Mouse (Mus musculus) B cell, adult 2 months (primary cell): ENCODE results near the gene Prss36.
A peak's percentile ranks its signal among the peaks of the same experiment; 100 is the strongest.

Experiments
- DNase-seq, 2 experiments: peaks; one replicate each; pipeline ENCODE4 v3.0.0; 2022

The Prss36 gene

DNA sequence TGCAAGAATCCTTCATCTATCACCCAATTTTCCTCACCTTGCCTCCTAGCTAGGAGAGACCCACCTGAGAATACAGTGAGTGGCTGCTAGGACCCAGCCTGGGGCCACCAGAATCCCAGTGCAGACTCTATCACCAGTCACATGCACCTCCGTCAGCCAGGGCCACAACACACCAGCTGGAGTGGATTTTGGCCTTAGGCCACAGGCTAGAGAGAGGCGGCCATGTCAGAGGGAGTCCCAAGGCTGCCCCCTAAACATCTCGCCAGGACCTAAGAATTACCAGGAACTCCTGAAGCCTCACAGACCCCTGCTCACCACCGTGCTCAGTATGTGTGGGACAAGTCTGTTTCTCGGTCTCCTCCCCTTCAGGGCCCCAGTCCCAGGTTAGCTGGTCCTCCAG is 12.4 kb downstream of the Prss36 start:
- no peak for DNase-seq

DNA sequence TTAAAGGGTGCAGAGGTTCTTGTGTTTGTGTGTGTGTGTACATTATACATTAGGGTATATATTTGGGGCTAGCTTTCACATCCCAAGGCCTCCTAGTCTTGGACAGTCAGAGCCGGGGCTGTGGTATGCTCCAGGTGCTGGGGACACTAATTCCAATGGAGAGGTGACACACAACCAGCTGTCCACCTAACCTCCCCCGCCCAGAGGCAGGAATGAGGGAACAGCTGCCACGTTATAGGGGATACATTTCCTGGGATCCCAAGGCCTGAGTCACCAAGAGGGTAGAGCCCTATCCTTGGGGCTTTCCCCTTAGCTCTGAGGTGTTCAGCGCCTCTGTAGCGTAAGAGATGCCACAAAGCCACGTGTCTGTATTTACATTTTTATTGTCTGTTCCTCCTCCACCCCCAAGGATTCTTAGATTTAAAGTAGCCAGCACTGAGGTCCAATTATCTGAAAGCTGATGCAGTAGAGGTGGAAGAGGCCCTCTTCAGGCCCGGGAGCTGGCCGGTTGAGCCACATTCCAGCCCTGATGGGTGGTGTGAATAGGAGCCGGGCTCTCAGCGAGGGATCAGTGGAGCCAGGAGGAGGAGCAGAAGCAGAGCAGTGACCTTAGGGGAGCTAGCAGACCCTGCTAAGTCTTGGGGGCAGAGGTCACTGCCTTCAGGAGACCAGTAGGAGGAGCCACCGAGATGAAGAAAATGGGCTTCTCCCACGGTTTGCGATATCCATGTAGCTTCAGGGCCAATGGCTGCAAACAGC is 14.1 kb downstream of the Prss36 start:
- DNase-seq: no peak

DNA sequence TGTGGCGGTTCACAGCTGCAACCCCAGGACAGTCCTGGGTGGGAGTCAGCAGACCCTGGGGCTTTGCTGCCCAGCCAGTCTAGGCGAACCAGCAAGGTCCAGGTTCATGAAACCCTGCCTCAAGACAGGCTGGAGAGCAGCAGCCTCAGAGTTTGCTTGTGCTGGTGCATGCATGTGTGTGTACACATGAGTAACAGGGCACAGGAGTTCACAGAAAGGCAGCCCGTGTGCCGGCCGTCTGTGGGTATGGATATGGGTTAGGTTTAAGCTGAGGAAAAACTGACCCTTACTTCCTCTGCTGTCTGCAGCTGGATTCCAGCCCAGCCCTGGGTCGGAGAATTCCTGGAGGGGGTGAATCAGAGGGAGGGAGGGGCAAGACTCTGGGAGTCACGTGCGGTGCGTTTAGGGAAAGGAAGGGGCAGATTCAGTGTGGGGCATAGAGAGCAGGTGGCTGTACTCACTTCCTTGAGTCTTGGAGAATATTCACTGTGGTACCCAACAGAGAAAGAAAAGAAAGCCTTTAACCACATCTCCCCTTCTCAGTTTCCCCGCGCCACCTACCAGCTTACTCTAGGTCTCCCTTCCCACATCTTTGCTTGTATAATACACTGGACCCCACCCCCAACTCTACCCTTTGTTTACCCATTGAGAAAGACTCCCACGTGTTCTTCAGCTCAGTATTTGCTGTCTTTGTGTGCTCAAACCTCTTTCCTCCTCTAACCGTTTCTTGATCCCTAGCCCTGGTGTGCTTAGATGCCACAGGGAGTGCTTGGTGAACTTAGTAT is 15.0 kb downstream of the Prss36 start:
- DNase-seq: no peak

DNA sequence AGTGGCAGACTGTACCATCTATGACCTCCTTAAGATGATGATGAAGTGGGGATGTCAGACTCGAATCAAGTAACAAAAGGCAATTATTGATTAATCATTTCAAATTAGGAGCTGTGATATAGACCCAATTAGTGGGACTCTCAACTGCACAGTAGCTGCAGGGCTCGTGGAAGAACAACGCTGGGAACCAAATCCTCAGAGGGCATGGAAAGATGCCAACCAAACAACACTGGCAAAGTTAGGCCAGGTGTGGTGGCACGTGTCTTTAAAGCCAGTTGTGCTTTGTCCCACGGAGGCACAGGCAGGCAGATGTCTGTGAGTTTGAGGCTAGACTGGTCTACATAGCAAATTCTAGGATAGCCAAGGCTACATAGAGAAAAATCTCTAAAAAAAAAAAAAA is 15.9 kb downstream of the Prss36 start:
- no peak for DNase-seq

DNA sequence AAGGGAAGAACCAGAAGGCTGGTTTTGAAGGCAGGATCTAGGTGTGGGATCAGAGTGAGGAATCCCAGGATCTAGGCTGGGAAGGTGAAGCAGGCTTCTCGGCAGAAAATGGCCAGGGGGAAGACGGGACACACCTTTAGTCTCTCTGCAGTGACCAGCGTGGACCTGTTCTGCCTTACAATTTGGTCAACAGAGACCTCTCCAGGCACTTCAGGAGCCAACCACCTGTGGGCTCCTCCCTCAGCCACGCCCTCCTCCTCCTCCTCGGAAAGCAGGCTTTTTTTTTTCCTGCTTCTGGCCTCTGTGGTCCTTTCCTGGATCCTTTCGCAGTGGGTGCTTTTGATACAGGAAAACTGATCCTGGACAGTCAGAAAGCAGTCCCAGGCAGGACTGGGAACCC is 16.6 kb downstream of the Prss36 start, which contains the start of gene Prss8:
Prss8 (minus strand) TSS at position 182 of the 400 bp plus-strand sequence.
- DNase-seq: no peak

DNA sequence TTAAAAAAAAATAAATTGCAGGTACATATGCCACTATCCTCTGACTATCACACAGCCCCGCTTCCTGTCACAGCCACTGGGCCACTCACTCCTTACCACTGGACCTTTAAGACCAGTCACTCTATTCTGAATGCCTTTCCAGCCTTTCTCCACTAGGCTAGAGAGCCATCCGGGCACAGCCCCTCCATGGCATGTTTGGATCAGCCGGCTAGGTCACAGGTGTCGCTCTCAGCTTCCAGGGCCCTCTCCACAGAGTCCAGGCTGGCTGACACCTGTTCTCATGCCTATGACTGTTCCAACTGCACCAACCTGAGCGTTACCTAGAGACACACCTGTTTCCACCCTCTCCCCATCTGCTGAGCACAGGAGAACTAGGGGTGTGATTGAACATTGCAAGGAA is 17.9 kb downstream of the Prss36 start:
- DNase-seq: no peak

DNA sequence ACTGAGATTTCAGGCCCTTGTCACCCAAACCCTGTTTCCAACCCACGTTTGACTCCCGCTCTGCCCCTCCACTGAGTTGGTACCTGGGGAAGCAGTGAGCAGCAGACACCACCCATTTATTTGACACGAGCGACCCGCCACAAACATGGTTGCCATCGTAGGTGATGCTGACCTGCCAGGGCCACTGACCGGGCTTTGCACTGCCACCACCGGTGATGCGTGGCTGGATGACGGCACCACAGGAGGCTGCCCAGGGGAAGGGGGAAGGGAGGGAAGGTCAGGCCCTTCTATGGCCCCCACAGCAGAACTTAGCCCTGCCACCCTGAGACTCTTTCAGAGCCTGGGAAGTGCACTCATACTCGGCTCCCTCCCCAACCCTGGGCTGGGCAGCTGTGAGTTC is 18.8 kb downstream of the Prss36 start:
- no peak for DNase-seq

DNA sequence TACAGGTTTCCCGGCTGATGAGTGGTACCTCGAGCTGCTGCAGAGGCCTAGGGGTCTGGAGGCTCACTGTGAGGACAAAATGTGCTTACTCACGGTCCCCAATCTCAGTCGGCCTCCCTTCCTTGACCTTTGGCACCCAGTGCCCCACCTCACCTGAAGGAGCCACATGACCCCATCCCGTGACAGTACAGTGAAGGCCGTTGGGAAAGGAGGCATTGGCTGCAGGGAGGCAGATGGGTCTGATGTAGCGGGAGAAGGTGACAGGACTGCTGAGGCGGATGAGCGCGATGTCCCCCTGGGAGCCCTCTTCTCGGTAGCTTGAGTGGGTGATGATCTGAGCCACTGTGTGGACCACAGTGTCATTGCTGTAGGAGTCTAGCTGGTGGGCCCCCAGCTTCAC is 19.7 kb downstream of the Prss36 start:
- DNase-seq: no peak

DNA sequence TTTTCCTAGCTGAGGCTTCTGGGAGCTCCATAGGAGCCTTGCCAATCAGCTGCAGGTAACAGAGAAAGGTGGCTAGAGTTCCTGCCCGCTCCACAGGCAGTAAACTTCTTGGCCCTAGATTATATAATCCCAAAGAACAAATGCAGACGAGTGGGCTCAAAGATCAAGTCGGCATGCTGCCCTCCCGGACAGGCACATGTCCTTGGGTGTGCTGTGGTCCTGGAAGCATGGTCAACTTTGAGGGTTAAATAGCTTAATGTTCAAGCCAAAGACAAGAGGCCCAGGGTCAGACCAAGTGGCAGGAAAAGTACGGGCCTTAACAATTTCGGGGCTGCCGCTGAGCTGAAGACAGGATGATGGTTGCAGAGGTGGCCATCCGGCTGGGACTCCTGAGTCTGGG is 20.5 kb downstream of the Prss36 start:
- no peak for DNase-seq

DNA sequence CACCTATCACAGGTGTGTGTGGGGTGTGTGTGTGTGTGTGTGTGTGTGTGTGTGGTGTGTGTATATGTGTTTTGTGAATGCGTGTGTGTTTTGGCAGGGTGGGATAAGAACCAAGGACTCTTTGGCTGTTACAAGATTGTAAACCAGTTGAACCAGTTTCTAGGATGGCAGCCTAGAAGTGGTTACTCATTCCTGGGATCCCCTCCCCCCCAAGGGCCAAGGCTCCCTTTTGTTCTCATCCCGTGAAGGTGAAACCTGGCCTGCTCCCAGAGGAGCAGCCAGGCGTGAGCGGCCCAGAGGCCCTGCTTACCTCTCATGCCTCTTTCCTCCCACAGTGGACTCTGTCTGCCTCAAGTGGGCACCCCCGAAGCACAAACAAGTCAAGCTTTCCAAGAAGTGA is 21.3 kb downstream of the Prss36 start:
- DNase-seq: no peak

DNA sequence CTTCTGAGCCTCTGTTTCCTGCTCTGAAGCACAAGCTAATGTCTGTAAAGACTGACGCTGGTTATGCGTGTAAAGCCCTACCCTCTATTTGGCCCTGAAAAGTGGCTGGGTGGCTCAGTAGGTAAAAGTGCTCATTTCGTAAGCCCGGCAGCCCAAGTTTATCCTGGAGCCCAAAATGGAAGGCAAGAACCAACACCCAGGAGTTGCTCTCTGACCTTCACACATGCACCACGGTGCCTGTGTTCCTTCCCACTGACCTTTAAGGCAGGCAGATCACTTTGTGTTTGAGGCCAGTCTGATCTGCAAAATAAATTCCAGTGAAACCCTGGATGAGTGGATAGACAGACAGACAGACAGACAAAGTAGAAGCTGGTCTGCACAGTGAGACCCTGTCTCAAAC is 22.8 kb downstream of the Prss36 start:
- no peak for DNase-seq

DNA sequence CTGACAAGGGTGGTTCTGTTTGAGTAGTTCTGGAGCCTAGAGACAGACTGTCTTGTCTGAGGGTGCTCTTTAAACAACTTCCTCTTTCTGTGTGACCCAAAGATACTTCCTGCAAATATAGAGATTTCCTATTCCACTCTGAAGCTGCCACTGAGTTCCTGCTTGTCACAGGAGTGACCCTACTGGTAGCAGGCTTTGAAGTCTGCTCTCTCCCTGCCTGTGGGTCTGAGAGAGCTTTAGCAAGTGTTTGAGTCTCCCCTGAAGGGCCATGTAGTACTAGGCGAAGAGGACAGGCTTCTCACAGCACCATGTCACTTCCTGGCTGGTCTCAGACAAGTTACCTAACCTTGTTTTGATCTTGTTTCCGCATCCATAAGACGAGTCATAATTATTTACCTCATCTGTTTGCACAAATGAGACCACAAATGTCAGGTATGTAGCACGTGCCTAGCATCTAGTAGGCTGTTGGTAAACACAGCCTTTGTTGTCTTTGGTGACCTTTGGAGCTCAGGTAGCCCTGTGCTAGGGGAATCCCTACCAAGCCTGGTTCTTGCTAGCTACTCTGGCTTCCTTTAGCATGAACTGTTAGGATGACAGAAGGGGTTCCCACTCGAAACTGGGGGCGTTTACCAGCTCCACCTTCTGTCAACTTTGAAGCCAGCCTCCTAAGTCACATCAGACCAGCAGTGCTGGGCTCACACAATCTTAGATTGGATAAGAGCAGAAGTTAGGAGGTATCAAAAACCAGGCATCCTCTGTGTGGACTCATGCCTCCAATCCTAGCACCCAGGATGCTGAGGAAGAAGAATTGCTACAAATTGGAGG is 23.9 kb downstream of the Prss36 start:
- DNase-seq: peak; percentile 68 to 69

DNA sequence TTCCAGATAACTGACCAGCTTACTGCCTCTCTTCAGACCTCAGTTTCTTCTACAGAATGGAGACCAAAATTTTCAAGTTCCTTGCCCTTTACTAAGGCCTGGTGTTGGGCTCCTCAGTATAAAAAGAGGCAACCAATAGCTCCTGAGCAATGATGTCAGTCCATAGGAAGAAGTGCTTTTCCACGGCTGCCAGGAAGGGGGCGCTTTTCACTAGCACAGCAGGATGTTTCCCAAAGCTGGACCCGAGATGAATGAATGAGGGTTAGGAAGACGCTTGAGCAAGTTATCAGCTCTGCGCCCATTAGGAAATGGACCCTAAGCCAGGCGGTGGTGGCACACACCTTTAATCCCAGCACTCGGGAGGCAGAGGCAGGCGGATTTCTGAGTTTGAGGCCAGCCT is 25.0 kb downstream of the Prss36 start:
- DNase-seq: peak in 1 of 2 experiments; percentile 11

DNA sequence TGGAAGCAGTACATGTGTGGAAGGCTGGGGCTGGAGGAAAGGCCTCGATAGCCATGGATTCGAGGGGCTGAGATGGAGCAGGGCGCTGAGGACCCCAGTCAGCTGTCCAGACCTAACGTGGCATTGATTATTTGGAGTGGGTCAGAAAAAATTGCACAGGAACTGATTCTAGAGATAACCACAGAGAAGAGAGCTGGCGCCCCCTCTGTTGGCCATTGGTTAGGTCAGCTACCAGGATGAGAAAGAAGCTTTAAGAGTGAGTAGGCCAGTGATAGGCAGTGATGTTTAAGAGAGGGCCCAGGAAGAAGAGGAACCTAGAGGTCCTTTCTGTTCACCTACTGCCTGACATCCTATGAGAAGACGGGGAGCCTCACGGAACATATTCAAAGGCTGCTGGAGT is 27.2 kb downstream of the Prss36 start:
- peak; percentile 53 to 58 for DNase-seq

DNA sequence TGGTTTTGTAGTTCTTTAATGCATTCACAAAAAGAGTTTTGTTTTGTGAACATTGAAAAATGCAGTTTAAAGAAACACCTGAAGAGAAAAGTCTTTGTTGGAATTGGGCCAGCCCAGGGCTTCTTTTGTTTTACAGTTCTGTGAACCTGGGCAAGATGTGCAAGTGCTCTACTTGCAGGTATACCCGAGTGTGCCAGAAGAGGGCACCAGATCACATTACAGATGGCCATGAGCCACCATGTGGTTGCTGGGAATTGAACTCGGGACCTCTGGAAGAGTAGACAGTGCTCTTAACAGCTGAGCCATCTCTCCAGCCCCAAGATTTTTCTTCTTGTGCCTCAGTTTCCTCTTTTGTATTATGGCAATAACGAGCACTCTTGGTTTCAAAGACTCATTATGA is 28.3 kb downstream of the Prss36 start:
- DNase-seq: peak; percentile 72 to 75

DNA sequence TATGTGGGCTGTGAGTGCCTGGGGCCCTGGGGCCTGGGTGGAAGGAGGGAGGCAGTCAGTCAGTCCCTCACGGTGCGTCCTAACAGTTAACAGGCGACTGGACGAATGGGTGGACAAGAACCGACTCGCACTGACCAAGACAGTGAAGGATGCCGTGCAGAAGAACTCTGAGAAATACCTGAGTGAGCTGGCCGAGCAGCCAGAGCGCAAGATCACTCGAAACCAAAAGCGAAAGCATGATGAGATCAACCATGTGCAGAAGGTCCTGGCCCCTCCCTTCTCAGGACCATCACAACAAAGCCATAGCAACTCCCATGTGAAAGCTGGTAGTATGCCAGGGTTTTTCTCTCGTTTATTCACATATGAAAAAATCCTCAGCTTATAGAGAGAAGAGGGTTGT is 31.2 kb downstream of the Prss36 start:
- no peak for DNase-seq

DNA sequence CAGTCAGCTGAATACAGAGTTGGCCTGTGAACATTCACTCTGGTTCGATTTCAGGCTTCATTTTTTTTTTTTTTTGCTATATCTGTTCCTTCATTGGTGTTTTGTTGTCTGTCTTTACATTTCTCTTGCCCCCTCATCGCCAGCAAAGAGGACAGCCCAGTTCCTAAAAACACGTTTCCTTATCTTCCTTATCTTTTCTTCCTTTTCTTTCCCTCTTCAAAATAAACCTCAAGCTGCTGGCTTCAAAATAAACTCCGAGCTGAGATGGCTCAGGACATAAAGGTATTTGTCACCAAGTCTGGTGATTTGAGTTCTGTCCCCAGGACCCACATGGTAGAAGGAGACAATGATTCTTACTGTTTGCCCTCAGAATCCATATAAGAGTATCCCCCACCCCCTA is 33.6 kb downstream of the Prss36 start:
- DNase-seq: no peak

DNA sequence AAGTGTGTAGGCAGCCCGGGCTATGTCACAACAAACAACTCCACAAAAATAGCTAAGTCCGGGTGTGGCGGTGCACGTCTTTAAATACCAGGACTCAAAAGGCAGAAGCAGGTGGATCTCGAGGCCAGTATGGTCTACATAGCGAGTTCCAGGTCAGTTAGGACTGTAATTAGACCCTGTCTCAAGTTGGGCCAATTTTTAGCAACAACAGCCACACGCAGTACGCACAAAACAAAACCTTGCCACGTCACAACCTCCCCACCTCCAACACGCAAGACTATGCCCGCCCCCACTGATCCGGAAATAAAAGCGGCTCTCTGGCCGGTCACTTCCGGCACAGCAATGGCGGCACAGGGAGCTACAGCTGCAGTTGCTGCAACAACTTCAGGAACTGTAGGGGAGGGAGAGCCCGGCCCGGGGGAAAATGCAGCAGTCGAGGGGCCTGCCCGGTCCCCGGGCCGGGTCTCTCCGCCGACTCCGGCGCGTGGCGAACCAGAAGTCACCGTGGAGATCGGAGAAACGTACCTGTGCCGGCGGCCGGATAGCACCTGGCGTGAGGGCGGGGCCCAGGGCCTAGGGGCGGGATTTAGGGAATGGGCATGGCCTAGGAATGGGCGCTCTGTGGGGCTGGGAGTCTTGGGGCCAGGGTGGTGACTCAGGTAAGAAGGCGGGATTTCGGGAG is 34.2 kb downstream of the Prss36 start, which contains the start of gene Kat8:
Kat8 (plus strand) TSS at position 327 of the 682 bp plus-strand sequence.
- DNase-seq: peak; percentile 89 to 91

DNA sequence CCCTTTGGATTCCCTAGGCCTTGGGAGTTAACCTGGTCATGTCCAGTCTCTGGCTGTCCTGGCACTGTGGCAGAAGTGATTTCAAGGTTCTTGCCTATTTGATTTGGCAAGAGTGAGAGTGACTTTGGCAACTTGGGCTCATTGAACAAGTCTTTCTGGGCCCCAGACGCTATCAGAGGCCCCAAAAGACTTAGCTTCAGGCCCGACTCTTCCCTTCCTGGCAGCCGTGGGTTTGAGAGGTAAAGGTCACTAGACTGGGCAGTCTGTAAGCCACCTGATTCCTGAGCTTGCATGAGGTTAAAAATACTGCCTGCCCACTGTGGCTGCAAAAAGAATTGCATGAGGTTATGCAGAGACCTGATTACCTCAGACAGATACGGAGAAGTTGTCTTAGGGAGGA is 37.9 kb downstream of the Prss36 start:
- DNase-seq: no peak

DNA sequence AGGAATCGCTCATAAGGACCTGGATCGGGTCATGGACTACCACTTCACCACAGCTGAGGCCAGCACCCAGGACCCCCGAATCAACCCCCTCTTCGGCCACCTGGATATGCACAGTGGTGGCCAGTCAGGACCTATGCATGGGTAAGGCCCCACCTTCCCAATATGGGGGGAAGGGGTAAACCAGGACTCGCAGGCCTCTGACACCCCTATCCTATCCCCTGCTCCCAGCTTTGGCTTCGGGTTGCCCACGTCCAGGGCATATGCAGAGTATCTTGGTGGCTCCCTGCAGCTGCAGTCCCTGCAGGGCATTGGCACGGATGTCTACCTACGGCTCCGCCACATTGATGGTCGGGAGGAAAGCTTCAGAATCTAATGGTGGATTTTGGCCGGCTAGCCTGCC is 38.6 kb downstream of the Prss36 start:
- DNase-seq: no peak

DNA sequence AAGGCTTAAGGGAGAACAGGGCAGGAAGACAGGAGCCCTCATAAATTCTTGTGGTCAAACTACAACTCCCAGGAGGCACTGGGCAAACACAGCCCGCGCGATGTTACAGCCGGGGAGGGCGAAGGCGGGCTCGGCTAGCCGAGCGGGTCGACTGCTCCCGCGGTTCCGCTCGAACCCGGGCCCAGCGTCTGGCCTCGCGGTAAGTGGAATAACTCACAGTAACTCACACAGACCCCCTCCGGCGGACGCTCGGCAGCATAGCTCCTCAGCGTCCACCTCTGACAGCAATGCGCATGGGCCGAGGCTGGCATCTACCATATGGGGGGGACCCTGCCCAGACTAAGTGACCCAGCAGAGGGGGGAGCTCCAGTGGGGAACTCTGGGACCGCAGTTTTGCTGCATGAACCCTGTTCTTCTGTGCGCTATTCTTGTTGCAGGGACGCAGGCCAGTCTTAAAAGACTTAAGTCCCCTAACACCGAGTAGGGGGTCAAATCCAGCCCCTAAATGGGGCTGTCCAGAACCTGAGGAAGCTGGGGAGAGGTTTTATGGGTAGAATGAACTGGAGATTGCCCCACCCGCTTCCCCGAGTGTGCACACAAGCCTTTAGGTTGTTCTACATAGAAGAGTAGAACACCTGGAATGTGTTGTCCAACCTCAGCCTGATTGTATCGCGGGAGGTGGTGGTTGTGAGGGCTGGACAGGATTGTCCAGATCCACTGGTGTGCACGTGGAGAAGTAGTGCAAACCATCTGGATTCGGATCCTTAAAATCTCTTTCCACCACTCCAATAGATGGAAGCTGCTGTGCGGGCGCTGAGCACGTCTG is 42.3 kb downstream of the Prss36 start, which contains the start of gene Bckdk:
Bckdk (plus strand) TSS at position 112 of the 826 bp plus-strand sequence.
- DNase-seq: peak; percentile 70 to 71

DNA sequence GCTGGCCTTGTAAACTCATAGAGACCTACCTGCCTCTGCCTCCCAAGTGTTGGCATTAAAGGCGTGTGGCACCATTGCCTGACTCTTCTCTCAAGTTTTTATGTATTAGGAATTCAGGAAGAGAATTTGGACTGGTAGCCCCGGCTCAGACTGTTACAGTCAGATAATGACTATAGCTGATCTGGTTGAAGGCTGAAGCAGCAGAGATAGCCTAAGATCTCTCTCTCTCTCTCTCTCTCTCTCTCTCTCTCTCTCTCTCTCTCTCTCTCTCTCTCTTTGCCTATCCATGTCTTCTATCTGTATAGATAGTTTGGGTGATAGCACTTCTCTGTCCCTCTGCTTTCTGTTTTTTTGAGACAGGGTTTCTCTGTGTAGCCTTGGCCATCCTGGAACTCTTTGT is 44.8 kb downstream of the Prss36 start:
- DNase-seq: no peak
